Mouse (Mus musculus) mature B cell (primary cell): ENCODE measurements around the gene Rras2.

Experiments used
- in situ Hi-C: fragments of 300-500 bp; cut with MboI; formaldehyde crosslinking; loops from 2 replicates; pipeline ENCODE4 v1.14.3; 2019

The Rras2 gene

DNA sequence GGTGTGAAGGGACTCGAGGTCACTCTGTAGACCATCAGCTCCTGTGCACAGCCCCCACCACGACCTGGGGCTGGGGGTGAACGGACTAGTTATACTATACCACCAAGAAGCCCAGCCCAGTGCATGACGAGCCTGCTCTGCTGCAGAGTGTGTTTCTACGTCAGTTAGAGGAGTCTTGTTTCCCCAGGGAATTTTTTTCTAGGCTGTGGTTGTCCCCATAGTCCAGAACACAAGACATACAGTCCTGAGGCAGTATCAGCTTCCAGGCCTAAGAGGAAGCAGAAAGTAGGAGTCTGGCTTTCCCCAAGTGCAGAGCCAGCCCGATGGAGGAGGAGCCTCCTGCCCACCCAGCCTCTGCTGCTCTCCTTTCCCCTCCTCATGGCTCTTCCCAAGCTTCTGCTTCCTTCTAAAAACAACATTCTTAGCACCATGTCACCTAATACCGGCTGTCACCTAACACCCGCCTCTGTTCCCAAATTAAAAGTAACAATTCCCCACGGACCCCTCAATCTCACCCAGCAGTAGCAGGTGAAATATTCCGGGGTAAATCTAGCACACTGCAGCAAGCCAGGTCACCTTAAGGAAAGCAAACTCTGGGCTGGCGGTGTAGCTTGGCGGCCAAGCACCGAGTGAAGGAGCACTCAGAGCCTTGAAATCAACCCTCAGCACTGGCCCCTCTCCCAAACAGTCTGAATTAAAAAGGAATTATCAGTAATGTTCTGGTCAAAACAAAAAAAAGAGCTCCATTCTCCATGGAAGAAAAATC lies 45.5 kb downstream of the Rras2 start:
- in situ Hi-C loops: no loop called here

DNA sequence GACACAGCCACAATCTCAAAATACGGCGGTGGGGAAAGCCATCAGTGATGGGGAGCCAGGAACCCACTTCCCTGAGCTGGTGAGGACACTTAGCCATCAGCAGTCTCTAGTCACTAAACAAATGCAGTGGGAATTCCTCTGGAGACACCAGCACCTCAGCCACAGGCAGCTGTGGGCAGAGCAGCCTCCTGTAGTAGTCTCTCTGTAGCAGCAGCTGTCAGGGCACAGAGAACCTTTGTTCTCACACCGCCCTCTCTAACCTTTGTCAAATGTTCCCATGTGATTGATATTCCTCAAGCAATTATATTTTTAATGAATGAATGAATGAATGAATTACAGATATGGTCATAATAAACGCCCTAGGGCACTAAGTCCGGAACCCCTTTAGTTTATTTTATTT lies 46.2 kb downstream of the Rras2 start:
- in situ Hi-C loops: no loop called here

DNA sequence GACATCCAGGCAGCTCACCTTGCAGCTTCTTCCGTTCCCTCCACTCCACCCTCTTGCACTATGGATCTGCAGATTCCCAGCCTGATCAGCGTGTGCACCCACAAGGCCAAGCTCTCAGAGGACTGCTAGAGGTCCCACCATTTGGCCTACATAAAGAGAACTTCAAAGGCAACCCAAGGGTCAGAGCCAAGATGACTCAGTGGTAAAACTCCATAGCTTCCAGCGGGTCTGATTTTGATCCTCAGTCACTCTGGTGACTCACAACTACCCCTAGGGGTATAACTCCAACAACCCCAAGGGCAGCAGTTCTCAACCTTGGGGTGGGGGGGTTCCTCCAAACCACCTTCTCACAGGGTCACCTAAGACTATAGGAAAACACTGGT lies 47.1 kb downstream of the Rras2 start:
- in situ Hi-C loops: no loop called here

DNA sequence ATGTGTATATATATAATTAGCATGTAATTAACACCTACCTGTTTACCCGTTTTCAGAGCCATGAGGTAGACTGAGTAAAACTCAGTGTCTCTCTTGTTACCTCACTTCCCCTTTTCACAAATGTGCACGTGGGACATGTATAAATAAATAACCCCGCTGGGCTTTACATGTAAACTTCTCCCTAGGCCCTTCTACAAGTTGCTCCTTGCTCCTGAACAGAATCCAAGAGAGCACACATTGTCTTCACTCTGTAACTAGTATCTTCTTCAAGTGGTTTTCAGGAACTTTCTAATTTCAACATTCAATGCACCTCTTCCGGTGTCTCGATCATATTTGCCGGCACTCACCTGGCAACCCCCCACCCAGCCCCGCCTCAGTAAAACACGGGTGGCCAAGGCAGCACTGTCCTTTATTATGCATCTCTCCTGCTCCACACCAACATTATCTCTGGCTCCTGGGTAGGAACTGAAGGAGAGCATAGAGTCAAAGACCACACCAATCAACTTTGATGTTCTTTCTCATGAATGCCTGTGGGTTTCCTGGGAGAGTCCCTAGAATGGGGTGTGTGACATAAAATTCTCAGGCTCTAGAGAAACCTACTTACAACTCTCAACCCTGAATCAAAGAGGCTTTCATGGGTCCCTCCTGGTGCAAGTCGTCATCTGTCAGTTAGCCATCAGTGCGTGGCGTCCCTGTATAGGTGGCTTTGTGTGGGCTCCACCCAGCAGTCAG lies 47.7 kb downstream of the Rras2 start:
- in situ Hi-C loops: loop anchor here (5.0 kb wide), 1 partner anchor 127 kb away; no protein-coding TSS in a partner anchor

DNA sequence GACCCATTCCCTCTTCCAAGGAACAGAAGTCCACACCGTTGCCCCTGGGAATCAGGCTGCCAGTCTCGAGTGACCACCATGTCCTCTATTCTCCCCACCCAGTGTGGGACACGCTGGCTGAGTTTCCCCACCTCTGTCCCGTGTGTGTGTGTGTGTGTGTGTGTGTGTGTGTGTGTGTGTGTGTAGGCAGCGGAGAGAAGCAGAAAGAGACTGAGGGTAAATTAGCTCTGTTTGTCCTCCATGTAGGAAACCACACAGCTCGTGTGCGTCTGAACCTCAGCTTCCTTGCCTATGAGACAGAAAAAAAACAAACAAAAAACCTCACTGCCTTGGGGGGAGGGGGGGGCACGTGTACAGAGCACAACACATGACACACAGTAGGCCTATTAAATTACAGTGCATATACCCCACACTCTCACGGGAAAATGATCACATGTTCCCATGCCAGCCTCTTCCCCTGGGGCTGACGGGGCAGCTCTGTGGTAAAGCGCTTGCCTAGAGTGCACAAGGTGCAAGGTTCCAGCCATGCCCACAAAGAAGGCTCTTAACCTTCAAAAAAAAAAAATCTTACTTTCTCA lies 48.5 kb downstream of the Rras2 start:
- in situ Hi-C loops: loop anchor here (5.0 kb wide), 1 partner anchor 128 kb away; no protein-coding TSS in a partner anchor

DNA sequence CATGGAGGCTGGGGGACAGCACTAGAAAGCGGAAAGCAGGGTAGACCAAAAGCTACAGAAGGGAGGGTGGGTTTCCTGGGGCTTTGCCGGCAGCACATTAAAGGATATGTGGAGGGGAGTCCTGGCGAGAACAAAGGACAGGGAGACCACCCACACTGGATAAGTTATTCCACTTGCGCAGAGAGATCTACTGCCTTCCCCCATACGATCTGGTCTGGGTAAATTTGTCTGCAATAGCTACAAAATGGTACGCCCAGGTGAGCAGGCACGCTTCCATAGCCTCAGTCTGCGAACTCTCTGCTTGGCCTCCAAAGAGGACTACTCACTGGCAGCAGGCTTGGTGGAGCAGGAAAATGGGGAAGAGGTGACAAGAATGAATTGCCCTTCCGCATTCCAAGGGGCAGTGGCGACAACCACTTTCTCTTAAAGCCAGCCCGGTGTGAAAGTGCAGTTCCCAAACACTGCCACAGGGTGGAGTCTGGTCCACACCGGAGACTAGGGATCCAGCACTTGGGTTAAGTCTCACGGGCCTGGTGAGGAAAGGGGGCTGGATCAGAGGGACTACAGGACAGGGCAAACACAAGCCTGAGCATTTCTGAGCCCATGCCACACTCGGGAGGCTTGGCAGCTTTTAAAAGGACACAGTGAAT lies 50.9 kb downstream of the Rras2 start:
- in situ Hi-C loops: loop anchor here (5.0 kb wide), 1 partner anchor 131 kb away; no protein-coding TSS in a partner anchor

DNA sequence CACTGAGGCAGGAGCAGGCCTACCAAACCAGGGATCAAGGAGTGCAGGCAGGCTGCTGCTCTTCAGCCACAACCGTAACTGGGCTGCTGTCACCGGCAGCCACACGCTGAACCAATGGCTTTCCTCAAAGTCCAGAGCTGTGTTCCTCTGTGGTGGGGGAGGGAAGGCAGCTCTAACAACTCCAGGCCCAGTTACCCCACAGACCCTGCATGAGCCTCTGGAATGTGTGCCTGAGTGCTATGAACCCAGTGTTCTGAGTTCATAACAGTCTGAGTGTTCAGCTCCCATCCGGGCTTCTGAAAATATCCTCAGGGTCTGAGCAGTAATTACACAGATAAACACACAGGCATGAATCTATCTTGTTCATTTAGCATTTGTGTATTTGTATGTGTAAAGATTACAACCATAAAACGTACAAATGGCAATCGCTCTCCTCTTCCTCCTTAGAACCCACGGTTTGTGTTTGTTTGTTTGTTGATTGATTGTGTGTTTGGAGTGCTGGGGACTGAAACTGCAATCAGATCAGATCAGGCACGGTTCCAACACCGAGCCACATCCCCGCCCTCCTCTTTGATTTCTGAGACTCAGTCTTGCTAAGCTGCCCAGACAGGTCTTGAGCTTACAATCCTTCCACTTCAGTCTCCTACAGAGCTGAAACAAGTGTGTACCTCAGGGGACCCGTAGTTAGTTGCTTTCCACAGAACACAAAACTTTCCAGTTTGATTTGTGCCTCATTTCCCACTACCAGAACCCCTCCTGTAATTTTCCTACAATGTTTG lies 52.0 kb downstream of the Rras2 start:
- in situ Hi-C loops: loop anchor here (5.0 kb wide), 1 partner anchor 132 kb away; no protein-coding TSS in a partner anchor

DNA sequence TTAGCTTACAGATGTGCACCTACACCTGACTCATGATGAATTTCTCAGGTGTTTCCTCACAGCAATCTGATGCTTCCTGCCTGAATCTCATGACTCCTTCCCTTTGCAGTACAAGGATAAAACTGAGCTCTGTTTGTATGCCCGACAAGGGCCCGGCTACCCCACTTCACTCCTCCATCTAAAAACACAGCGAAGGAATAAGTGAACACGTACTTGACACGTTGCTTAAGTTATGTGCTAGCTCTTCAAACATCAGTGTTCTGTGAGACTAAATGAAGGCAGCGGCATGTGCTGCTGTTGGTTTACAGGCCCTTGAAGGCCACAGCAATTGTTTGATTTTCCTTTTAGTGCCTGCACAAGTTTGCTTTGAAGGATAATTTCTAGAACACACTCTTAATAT lies 53.6 kb downstream of the Rras2 start:
- in situ Hi-C loops: no loop called here

DNA sequence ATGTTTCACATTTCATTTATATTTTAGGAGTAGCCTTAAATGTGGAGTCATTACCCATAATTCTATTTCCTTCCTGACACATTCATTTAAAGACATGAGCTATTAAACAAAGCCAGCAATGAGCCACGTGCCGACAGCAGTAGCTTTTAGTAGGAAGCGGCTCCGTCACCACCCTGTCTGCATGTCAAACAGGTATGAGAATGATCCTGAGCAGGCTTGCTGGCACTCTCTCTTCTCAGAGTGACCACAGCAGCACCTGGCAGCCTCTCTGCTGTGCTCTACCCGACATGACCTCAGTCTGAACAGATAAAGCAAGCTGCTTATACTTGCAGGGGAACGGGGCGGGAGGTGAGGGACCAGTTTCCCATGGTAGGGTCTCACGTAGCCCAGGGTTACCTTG lies 54.0 kb downstream of the Rras2 start:
- in situ Hi-C loops: no loop called here

DNA sequence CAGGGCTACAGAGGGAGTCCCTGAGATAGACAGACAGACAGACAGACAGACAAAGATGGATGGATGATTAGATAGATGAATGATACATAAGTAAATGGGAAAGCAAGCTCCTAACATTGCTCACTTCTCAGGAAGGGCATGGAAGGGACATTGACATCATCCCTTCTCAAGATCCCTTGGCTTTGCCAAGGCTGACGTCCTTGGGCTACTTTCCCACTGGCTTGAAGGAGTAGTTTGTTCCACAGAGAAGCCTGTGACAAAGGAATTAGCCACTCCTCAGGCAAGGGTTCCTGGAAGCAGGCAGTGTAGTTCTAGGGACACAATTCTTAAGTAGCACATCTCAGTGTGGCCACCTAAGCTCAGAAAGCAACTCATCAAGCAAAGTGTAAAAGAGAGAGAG lies 55.1 kb downstream of the Rras2 start:
- in situ Hi-C loops: no loop called here

DNA sequence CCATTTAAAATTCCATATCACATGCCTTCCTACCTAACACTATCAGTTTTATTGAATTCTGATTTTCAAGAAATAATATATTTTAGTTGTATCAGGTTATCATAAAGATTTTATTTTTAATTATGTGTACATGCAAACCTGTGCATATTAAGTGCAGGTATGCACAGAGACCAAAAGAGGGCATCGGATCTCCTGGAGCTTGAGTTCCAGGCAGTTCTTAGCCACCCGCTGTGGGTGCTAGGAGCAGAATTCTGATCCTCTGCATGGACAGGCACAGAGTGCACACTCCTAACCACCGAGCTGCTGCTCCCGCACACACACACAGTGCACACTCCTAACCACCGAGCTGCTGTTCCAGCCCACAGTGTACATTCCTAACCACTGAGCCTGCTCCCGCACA lies 57.1 kb downstream of the Rras2 start:
- in situ Hi-C loops: no loop called here

DNA sequence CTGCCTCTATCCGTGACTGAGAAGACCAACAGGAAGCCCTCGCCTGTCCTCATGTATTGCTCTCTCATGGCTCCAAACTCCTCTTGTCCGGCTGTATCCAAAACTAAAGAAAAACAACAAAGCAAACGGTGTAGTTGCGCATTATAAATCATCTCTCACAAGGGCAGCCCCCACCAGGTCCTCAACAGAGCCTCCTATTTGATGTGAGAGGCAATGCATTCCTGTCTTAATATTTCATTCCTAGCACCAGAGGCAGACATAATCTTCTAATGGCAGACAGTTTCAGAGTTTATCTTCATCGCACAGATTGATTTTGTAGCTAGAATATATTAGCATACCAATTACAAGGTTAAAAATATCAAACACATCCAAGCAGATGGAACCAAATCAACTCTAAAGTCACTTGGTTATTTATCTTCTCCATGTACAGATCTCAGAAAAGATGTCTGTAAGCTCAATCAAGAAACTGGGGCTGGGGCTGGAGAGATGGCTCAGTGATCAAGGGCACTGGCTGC lies 58.6 kb downstream of the Rras2 start:
- in situ Hi-C loops: no loop called here

DNA sequence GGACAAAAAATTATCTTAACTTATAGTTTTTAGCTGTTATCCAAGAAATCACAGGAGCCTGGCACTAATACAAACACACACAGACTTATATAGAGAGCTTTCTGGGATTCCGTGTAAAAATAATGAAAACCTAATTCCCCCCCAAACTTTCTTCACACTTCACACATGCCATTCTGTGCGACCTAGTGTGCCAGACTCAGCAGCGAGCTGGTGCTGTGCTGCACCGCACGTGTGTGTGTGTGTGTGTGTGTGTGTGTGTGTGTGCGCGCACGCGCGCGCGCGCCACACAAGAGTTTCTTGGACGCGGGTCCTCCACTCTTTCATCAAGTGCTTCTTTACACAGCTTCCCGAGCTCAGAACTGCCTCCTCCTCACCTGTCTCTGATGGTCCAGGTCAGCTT lies 59.4 kb downstream of the Rras2 start:
- in situ Hi-C loops: no loop called here

DNA sequence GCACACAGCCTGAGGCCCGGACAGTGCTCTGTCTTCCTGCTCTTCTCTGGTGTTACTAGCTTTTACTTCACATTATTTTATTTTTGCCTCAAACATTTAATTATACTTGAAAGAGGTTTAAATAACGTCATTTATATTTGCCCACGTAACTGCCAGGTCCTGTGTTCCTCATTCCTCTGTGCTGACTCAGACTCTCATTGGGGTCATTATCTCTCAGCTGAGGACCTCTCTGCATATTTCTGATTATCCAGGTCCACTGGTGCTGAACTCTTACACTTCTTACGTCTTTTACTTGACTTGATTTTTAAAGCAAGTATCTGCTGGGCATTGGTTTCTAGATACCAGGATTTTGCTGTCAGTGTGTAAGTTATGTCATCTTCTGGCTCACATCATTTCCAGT lies 63.9 kb downstream of the Rras2 start:
- in situ Hi-C loops: no loop called here

DNA sequence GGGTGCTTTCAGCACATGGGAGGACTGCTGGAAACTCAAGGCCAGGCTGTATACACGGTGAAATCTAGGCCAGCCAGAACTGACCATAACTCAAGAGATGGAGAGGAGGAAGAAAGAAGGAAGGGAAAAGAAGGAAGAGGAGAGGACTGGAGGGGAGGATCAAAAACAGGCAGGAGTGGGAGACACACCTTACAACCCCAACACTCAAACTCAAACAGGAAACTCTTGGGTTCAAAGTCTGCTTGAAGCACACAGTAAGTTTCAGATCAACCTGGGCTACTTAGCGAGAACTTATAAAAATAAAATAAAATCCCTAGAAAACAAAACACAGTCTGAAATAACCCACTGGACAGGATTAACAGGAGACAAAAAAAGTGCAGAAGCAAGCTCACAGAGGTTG lies 71.8 kb downstream of the Rras2 start:
- in situ Hi-C loops: no loop called here

DNA sequence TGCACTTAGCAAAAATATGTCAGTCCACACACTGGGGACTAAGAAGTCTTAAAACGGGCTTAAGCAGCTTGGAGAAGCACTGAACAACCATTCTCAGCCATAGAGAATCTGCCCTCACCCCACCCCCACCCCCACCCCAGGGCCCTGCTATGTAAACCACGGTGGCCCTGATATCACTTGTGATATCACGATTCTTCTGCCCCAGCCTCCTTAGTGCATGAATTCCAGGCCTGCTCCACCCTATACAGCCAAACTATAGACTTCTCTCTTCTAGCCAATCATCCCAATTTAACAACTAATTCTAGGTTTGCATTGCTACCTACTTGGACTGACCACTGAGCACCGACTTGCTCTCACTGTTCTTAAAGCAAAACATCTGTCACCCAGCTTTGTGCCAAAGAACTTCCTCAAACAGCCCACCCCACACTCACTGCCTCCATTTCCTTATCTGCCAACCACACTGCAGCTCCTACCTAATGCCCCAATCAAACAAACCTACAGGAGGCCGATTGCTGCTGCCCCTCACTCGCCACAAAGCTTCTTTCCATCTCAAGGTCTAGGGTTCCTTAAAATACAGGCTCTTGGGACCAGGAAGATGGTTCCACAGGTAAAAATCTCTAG lies 73.5 kb downstream of the Rras2 start:
- in situ Hi-C loops: no loop called here

DNA sequence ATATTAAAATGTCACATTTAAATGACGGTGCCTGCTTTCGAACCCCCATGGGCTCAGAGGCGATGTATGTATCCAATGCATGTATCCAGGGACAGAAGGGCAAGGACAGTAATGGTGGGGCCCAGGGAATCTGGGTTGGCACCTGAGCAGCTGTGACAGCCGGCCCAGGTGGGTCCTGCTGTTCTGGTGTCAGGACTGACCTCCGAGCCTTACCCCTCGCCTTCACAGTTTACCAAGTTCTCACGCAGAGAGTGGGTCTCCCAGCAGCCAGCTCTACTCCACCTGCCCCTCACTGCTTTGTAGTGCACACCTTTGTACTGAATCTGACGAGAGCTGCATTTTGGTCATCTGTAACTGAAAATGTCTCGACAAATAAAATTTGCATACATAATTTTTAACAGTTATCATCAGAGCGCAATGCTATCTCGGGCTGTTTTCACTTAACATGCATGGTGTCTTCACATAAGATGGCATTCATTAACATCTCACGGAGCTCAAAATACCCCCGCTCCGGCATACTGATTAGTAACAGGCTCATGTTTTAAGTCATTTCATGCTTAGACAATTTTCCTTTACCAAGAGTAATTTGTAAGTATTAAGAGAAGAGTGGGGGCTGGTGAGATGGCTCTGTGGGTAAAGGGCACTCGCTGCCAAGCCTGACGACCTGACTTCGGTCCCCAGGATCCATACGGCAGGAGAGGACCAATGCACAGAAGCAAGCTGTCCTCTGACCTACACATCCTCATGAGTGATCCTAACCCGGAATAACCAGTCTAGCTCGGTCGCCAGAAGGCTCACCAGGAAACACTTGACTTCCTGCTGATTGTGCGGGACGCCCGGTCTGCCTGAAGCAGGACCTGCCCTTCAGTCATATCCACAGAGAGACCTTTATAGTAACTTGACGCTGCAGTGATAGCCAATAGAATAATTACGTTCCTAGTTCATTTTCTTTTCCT lies 74.3 kb downstream of the Rras2 start:
- in situ Hi-C loops: no loop called here

DNA sequence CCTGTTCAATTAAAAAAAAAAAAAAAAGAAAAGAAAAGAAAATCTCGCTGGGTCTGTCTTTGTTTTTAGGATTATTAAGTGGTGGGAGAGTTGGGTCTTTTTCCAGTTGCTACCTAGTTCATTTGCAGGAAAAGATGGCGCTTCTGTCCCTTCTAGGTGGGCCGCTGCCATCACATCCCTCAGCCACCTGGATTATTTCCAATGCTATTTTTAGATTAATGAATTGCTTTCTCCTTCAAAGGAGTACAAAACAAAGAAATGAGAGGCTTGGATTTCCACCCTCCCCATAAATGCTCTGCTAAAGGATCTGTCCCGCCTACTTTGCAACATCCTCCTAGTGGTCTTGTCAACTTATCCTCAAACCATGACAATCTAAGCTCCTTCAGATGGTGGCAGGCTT lies 76.2 kb downstream of the Rras2 start:
- in situ Hi-C loops: no loop called here

DNA sequence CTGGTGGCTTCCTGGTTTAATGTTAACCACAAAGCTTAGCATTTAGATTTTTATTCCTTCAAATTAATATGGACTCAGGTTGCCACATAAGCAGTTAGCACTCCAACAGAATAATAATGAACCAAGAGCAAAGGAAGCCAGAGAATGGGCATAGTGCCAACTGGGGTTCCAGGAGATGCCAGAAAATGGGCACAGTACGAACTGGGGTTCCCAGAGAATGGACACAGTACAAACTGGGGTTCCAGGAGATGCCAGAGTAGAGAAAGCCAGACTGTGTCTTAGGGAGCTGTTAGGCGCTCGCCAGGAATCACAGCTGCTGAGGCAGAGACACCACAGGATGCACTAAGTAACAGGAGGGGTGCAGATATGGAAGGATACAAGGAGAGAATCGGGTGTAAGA lies 80.3 kb downstream of the Rras2 start:
- in situ Hi-C loops: no loop called here

DNA sequence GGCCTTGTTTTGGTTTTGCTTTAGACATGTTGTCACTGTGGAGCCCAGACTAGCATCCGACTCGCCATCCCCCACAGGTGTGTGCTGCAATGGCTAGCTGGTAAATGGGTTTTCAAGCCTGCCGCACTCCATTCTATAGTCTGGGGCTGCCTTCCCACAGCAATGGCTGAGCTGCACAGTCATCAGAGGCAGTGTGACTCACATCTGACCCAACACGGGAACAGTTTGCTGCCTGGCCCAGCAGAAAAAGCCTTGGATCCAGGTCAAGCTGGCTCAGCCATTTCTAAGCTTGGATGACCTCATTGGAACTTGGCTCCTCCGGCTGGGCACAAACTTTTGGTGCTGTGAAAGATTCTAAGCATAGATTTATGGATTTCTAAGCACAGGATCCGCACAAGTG lies 88.0 kb downstream of the Rras2 start:
- in situ Hi-C loops: loop anchor here (10.0 kb wide), 1 partner anchor 265 kb away; the partner anchor contains the start of gene Spon1
